Mouse (Mus musculus): ENCODE results near the gene Prkaa2.

DNA sequence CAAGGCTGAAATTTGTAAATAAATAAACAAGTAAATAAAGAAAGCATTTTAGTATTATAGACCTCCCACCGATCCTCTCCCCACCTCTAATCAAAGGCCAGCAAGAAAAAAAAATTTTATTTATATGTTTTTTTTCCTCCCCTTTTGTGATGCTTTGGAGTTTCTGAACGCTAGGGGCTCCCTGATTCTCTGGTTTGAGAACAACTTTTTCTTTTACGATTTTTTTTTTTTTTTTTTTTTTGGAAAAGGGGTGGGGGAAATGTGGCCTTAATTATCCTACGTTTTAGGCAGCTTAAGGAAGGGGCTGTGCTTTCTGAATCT lies 47.2 kb upstream of the Prkaa2 start:
- TF ChIP-seq POLR2A (IDR thresholded peaks at IDR 0.05; ENCODE audit: insufficient read depth, low read depth, low read length) (no peak), CTCF (IDR thresholded peaks at IDR 0.05) (peak; percentile 85), EP300 (IDR thresholded peaks at IDR 0.05; ENCODE audit: insufficient read depth, low read depth, low read length) (no peak)

Data from heart, adult 2 months (tissue).